Mouse (Mus musculus): ENCODE data around the gene Cdc42ep1.

The Cdc42ep1 gene

DNA sequence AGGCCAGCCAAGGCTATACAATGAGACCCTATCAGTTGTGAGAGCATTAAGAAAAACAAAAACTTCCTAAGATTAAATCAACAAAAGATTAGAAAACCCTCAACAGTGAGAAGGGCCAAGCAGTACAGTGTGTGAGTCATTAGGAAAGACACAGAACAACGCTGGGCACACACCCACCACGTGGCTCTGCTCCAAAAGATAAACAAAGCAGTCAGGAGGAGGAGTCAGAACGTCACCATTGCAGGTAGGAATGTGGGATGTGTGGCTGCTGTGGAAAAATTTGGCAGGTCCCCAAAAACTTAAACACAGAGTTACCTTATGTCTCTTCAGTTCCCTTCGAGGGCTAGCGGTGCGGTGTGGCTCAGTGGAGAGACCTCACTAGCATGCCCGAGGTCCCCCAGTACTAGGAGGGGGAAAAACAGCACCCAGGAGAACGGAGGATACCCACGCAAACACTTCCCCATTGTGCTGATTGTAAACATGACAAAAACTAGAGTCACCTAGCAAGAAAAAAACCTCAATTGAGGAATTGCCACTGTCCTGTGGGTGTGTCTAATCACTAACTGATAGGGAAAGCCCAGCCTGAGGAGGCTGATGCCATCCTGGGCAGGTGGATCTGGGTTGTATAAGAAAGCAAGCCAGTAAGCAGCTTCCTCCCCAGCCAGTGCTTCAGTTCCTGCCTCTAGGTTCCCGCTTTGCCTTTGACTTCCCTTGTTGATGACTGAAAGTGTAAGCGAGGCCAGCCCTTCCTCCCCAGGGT lies 26.9 kb upstream of the Cdc42ep1 start:
- ChIA-PET CTCF (interaction anchor here in 2 of 4 experiments (1.0 to 1.1 kb wide), 3 partner anchors 14 to 116 kb away, joined by 3 read pairs; no protein-coding TSS in a partner anchor), POLR2A (interaction anchor here in 3 of 4 experiments (0.7 to 1.1 kb wide), 3 partner anchors 12 to 19 kb away, joined by 3 to 5 read pairs (median 4); partner anchors contain the start of gene Card10 (in 2 of the 3))

DNA sequence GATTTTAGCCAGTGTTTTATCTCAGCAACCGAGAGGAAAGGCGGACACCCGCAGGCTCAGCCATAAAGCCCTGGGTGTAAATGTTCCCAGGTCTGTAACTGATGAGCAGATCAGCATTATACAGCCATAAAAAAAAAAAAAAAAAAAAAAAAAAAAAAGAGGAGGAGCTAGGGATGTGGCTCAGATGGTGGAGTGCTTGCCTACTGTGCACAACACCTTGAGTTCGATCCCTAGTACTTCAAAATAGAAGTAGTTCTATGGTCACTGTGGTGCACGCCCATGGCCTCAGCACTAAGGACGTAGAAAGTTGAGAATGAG lies 26.4 kb upstream of the Cdc42ep1 start:
- POLR2A ChIA-PET: interaction anchor here in 3 of 4 experiments (0.6 to 1.1 kb wide), 8 partner anchors 13 to 1096 kb away, joined by 3 to 5 read pairs (median 3); partner anchors contain the start of gene Card10 (in 2 of the 3)
- CTCF ChIA-PET: interaction anchor here in 3 of 4 experiments (0.6 to 1.1 kb wide), 8 partner anchors 14 to 495 kb away, joined by 3 to 5 read pairs (median 3); partner anchors contain the start of gene Mfng (in 1 of the 3)

DNA sequence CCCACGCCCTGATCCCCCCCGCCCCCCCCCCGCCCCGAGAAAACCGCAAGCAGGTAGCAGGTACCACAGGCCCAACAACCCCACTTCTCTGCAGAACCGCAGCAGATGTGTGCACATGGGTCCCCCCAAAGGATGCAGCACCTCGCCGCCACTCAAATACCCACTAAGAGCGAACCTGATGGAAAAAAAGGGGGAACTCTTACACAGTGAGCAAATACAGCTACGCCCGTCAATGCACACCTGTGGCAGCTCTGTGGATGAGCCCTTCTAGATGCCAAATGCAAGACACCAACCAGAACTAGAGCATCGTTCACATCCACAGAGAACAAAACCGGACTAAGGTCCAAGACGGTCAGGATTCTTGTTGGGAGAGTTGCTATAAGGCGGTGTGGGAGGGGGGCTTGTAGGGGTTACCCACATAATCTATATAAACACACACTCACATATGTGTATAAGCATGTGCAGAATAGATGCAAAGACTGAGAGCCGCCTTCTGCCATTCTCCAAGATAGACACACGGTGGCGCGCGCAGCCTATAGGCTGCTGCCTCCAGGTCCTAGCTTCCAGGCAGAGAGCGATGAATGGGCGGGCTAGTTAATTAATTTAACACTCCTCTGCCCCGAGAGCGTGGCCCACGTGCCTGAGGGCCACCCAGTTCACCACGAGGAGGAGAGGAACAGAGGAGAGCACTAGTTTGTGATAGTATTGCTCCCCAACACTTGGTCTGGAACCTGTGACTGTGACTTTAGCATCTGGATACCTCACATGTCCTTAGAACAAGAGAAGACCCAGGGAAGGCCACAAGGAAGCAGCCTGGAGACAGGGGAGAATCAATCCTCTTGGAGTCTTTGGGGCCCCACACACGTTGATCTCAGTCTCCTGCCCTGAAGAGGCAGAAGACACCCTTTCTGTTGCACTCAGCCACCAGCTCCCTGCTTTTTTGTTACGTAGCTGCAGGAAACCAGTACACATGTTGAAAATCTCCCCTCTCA lies 15.9 kb upstream of the Cdc42ep1 start:
- ChIA-PET POLR2A (interaction anchor here in 3 of 4 experiments (0.8 to 1.8 kb wide), 8 partner anchors 9 to 89 kb away, joined by 3 to 5 read pairs (median 3); no protein-coding TSS in a partner anchor), CTCF (interaction anchor here (0.5 to 3.7 kb wide), 46 partner anchors 8 to 909 kb away, joined by 3 to 57 read pairs (median 3); partner anchors contain the start of genes Pdxp (in 2 of the 4), Card10 (in 1 of the 4), Gga1 (in 1 of the 4) and Gm49510 (in 1 of the 4))

DNA sequence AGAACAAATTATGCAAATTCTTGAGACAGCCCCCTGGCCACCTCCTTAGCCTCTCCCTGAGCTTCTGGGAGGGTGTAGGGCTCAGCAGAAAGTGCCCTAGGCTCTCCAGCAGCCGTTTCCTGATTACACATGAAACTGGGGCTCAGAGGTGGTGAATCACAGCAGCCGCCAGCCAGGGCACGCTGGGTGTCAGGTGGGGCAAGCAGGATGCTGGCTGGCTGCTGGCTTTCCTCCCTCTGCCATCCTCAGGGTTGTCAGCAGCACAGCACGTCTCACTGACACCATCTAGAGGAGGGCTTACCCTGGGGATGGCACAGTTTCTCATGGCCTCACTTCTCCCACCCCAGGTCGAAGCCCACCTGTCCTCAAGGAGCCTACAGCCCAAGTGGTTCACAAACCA lies 14.1 kb upstream of the Cdc42ep1 start:
- ChIA-PET POLR2A (interaction anchor here in 1 of 4 experiments (1.0 kb wide), 2 partner anchors 20 to 41 kb away, joined by 3 read pairs; no protein-coding TSS in a partner anchor), CTCF (interaction anchor here in 3 of 4 experiments (0.5 to 3.7 kb wide), 4 partner anchors 19 to 126 kb away, joined by 3 to 57 read pairs (median 14); no protein-coding TSS in a partner anchor)

DNA sequence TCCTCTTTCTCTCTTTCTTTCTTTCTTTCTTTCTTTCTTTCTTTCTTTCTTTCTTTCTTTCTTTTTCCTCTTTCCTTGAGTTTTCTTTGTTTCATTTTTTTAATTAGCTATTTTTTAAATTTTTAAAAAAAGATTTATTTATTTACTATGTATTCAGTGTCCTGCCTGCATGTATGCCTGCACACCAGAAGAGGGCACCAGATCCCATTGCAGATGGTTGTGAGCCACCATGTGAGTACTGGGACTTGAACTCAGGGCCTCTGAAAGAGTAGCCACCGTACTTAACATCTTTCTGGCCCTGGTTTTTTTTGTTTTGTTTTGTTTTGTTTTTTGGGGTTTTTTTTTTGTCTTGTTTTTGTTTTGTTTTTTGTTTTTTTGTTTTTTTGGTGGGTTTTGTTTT lies 12.8 kb upstream of the Cdc42ep1 start:
- POLR2A ChIA-PET: interaction anchor here in 1 of 4 experiments (1.3 kb wide), 1 partner anchor 44 kb away, joined by 4 read pairs; no protein-coding TSS in a partner anchor
- CTCF ChIA-PET: interaction anchor here in 2 of 4 experiments (0.7 to 1.0 kb wide), 2 partner anchors 14 to 315 kb away, joined by 3 to 4 read pairs; no protein-coding TSS in a partner anchor

DNA sequence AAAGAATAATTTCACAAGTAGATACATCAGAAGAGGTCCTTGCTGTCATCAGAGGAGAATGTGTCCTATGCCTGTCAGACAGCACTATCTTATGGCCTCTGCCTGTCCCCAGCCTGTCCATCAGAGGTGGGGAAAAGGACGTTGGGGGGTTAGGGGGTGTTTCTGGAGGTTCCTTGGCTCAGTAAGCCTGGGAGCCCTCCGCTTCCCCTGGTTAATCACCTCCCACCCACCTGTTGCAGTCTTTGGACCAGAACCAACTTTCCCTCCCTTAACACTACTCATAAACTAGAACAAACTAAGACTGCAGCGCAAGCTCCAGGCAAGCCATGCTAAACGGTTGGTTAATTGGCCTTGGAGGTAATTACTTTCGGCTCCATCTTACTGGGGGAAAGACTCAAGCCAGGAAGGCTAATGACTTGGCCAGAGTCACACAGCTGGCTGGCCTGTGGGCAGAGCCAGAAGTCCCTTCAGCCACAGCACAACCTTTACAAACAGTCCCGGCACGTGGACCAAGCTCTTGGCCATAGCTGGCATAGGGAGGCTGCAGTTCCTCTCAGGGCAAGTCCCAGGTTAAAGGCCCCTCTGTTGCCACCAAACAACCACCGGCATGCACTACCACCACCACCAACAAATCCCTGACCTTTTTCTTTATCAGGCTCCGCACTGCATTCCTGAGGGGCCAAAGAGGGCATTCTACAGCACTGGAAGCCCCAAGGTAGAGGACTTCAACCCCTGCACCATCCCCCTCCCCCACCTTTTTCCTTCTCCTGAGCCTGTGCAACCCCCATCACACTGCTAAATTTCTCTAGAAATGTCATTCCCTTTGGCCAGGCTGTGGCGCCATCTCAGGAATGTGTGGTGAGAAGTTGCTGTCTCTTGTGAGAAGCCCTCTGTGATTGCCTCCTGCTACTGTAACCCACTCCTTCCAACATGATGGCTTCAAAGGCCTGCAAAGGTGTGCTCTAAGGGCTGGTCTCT lies 11.4 kb upstream of the Cdc42ep1 start:
- CTCF ChIA-PET: interaction anchor here in 3 of 4 experiments (0.6 to 2.4 kb wide), 7 partner anchors 9 to 1907 kb away, joined by 3 to 8 read pairs (median 4); partner anchors contain the start of gene Mfng (in 1 of the 3)

DNA sequence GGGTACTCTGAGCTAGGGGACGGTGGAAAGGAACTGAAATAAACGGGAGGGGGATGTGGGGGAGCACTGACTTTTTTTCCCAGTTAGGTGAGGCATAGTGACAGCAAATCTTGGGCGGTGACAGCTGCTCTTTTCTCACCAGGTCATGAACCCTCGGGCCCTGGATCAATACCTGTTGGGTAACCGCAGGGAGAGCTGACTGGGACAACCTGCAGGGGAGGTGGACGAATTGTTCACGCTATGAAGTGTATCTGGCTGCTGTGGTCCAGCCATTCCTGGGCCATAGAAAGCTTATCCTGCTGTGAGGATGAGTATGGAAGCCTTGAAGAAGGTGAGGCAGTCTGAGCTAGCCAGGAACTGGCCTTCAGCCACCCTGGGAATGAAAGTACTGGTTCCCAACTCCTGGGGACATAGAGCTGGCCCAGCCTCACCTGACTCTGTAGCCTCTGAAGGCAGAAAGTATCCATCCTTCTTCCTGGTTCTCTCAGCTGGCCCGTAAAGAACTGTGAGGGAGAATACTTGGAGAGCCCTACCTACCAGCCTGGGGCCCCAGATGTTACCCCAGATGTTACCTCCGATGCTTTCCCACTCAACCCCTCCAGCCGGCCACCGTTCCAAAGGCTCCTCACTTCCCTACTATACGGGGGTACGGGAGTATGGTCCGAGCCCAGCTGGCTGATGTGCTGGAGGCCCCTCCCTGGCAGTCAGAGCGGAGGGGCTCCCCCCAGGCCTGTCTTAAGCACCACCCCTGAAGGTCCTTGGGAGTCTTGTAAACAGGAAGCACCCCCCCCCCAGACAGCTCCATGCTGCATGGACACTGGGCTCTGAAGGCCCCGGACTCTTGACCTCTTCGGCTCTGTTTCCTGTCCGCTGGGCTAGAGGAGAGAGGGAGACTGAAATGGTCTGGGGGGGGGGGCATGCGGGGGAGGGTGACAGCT lies 10.4 kb upstream of the Cdc42ep1 start:
- POLR2A ChIA-PET: interaction anchor here in 3 of 4 experiments (0.5 to 1.4 kb wide), 12 partner anchors 9 to 796 kb away, joined by 3 to 5 read pairs (median 3); partner anchors contain the start of gene Nol12 (in 1 of the 3)
- CTCF ChIA-PET: interaction anchor here (0.6 to 2.4 kb wide), 13 partner anchors 15 to 336 kb away, joined by 3 to 11 read pairs (median 4); partner anchors contain the start of gene Mfng (in 1 of the 4)

More for the DNA sequence above, 11.4 kb upstream of the Cdc42ep1 start:
- POLR2A ChIA-PET: interaction anchor here in 2 of 4 experiments (1.1 to 1.4 kb wide), 3 partner anchors 18 to 54 kb away, joined by 3 read pairs; no protein-coding TSS in a partner anchor

DNA sequence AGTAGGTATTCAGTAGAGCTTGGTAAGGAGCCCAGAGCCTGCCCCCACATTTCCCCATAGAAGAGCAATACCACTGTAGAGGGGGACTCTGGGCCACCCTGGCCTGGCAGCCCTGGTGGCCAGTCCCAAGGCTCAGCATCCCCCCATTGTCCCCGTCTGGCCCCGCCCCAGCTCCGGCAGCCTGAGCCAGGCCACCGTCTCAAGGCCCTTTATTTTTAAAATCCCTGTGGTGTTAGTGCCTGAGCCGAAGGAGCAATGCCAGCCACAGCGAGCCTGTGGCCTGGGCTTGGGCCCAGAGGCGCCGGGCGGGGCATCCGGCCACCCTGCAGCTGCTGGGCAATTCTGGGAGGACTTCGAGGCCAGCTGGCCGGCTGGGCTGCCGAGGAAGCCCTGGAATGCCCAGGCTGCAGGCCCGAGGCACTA lies 9.7 kb upstream of the Cdc42ep1 start:
- ChIA-PET CTCF (interaction anchor here (0.6 to 2.4 kb wide), 8 partner anchors 14 to 361 kb away, joined by 3 to 11 read pairs (median 4); no protein-coding TSS in a partner anchor), POLR2A (interaction anchor here in 3 of 4 experiments (0.6 to 1.3 kb wide), 9 partner anchors 10 to 278 kb away, joined by 3 to 5 read pairs (median 4); no protein-coding TSS in a partner anchor)

DNA sequence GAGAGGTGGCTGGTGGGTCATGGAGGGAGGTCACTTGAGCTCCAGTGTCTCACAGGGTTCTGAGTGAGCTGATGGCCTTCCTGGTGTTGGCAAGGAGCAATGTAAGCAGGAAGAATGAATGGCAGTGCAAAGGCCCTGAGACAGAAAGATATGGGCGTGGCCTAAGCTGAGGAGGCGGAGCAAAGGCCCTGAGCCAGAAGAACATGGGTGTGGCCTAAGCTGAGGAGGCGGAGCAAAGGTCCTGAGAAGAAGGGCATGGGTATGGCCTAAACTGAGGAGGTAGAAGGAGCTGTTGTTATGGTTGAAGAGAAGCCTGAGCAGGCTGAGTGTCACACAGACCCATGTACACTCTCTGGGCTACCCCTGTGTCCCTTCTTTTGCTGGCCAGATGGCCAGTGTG lies 8.8 kb upstream of the Cdc42ep1 start:
- CTCF ChIA-PET: interaction anchor here in 2 of 4 experiments (0.7 to 1.7 kb wide), 4 partner anchors 14 to 210 kb away, joined by 3 to 4 read pairs (median 4); no protein-coding TSS in a partner anchor

DNA sequence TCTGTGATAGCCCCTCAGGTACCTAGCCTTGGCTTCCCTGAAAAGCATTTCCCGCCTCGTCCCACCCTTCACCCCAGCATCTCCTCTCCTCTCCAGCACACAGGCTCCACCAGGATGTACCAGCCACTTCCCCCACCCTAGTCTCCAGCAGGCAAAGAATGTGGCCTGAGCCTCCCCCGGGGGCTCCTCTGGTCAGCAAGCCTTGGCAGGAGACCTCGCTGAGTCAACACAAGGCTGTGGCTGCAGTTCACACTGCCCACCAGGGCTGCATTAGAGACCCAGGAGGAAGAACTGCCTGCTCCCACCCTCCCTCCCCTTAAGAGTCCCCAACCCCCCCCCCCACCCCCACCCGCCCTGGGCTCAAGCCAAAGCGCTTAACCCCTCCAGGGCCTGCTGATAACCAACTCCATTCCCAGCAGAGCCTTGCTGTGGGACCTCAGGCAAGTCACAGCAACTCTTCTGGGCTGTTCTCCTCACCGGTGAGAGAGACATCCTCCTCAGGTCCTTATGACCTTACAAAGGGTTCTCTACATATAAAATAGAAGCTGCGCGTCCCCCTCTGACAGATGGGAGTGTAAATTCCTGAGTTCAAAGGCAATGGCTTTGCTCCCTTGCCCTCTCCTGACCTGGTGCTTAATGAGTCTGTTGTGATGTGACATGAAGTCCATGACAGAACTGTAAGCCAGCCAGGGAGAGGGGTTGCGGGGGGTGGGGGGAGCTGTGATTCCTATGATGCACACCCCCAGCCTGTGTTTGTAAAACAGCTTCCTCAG lies 8.0 kb upstream of the Cdc42ep1 start:
- CTCF ChIA-PET: interaction anchor here in 3 of 4 experiments (0.5 to 1.7 kb wide), 9 partner anchors 8 to 1057 kb away, joined by 3 to 5 read pairs (median 3); no protein-coding TSS in a partner anchor
- POLR2A ChIA-PET: interaction anchor here in 3 of 4 experiments (0.8 to 2.0 kb wide), 11 partner anchors 10 to 82 kb away, joined by 3 to 7 read pairs (median 3); no protein-coding TSS in a partner anchor

More for the DNA sequence above, 8.8 kb upstream of the Cdc42ep1 start:
- POLR2A ChIA-PET: interaction anchor here in 3 of 4 experiments (0.5 to 2.0 kb wide), 8 partner anchors 11 to 43 kb away, joined by 3 to 7 read pairs (median 3); no protein-coding TSS in a partner anchor

DNA sequence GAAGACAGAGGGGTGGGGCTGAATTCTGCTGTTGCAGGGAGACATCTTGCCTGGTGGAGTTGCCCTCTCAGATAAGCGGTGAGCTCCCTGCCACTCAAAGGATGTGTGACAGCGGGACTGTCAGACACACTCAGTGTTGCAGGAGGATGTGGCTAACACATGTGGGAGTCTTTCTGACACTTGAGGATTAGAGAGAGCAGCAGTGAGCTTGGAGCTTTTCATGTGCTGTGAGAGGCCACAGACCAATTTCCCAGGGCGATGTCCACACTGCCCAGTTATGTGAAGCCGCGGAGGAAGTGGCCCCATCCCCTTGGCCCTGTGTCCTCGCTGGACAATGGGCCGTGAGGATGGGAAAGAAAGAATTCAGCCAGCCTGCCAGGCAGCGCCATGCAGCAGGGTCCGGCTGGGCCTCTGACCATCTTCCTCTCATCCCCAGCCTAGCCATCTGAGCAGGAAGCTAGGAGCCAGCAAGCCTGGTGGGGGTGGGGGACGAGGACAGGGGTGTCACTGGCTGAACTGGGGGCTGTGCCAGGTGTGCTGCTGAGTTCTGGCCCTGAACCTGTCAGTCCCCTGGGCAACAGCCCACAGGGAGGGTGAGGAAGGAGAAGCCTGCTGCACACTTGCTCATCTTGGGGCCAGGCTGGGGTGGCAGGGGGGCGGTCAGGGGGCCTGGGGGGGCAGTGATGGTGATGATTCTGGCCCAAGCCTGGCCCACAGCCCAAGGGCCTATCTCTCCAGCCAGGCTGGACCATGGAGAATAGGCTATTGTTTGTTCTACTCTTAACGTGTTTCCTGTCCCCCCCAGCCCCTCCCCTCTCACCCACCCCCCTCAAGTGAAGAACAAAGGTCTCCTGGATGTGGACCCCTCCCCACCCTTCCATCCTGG lies 7.0 kb upstream of the Cdc42ep1 start:
- POLR2A ChIA-PET: interaction anchor here in 3 of 4 experiments (0.6 to 2.0 kb wide), 11 partner anchors 9 to 1941 kb away, joined by 3 to 7 read pairs (median 4); no protein-coding TSS in a partner anchor
- CTCF ChIA-PET: interaction anchor here in 3 of 4 experiments (0.5 to 1.5 kb wide), 8 partner anchors 9 to 1056 kb away, joined by 3 to 5 read pairs (median 3); no protein-coding TSS in a partner anchor

DNA sequence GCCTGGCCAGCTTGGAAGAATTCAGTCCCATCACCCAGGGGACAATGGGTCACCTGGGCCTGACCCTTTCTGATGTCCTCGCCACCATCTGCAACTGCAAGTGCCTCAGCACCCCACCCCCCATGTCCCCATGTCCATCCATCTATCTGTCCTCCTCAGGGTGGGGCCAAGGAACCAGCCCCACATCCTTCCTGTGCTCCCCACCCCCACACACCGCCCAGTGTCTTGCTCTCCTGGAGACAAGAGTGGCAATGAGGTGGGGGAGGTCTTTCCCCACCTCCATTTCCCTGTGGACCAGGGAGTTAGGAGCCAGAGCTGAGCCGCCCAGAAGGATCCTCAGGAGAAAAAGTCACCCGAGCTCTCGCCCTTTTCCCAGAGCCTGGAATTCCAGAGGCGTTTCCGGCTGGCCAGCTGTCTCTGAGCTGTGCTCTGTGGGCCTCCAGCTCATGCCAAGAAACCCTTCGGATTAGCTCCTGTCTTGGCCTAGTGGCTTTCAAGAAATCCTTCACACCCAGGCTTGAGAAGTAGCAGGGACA lies 6.3 kb upstream of the Cdc42ep1 start:
- ChIA-PET CTCF (interaction anchor here in 2 of 4 experiments (0.6 to 0.9 kb wide), 4 partner anchors 9 to 494 kb away, joined by 3 read pairs; no protein-coding TSS in a partner anchor), POLR2A (interaction anchor here in 3 of 4 experiments (0.5 to 1.7 kb wide), 4 partner anchors 9 to 28 kb away, joined by 4 to 5 read pairs (median 4); no protein-coding TSS in a partner anchor)

DNA sequence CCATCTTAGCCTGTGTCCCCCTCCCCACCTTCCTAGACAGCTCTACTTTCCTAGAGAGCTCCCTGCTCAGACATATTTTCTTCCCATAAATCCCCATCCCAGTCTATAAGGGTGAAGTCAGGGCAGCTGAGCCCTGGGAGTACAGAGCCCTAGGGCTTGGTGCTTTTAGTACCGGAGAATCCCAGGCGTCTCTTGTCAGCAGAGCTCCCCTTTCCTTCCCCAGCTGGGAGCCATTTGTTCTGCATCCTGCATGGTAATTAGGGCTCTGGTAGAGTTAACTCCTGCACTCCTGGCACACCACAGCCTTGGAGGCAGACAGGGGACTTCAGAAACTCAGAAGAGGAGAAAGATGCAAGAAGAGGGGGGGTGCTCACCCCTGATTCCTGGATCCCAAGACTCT lies 2.7 kb upstream of the Cdc42ep1 start:
- CTCF ChIA-PET: interaction anchor here in 3 of 4 experiments (0.7 to 1.5 kb wide), 5 partner anchors 9 to 95 kb away, joined by 3 read pairs; no protein-coding TSS in a partner anchor
- POLR2A ChIA-PET: interaction anchor here in 2 of 4 experiments (0.5 to 0.9 kb wide), 2 partner anchors 36 to 210 kb away, joined by 3 to 4 read pairs; no protein-coding TSS in a partner anchor

Data from embryonic stem cell, embryonic (primary cell).